Mouse (Mus musculus) thymus, postnatal 10 days (tissue): ENCODE results near the gene Nod1.
A peak's percentile ranks its signal among the peaks of the same experiment; 100 is the strongest.
"Not testable (repeated sequence)": the region's sequence is repeated elsewhere in the genome, so short reads cannot be mapped to it uniquely, and the experiment has no call there.

Source experiments
- DNase-seq, 2 experiments: peaks; one replicate each; pipeline ENCODE4 v3.0.0; 2021; ENCODE audit warnings: low spot score in 2 of 2

Gene Nod1

DNA sequence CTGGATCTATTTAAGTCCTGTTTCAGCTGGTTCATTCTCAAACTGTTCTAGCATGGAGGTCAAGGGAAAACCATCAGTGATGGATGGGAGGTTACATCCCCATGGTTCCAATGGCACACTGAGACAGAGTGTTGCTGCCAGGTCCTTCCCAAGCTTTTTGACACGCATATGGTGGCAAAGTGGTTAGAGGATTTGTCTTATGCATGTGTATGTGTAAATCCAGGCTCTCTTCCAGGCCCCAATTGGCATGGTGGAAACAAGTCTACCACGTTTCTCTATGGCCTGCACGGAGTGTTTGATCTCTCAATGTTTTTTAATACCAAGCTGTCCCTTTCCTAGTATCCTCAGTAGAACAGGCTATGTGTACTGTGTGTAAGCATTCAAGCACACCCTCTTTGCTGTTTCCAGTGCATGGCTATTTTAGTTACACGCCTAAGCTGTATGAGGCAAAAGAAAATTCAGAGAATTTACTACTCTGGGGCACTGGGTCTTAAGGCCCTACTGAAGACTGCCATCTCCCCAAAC, 11.2 kb upstream of the Nod1 start:
- DNase-seq, result no peak

GRCm38 (mm10) chr6:54979426-54979825, 7.0 kb upstream of the Nod1 start:
- no peak for DNase-seq

DNA sequence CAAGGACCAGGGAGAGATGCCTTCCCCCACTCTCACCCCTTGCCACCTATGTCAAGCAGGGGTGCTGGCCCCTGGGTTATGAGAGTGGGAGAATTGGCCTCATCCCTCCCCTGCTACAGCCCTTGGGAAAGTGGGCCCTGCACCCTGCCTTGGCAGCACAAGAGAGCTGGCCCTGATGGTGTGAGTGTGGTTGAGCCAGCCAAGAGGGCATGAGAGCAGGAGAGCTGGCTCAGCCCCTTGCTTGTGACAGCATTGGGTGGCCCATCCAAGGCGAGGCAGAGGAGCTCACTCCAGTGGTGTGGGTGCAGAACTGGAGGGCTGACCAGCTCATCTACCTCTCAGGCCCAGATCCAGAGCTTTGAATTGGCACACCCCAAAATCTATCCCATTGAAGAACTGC, 3.2 kb upstream of the Nod1 start:
- DNase-seq, result no peak

- DNase-seq, result peak; percentile 14 to 53
Measured at GRCm38 (mm10) chr6:54974501-54974900, 2.1 kb upstream of the Nod1 start.

GRCm38 (mm10) chr6:54972929-54973211, 458 bp upstream of the Nod1 start:
- DNase-seq, result peak in 1 of 2 experiments; percentile 27

DNA sequence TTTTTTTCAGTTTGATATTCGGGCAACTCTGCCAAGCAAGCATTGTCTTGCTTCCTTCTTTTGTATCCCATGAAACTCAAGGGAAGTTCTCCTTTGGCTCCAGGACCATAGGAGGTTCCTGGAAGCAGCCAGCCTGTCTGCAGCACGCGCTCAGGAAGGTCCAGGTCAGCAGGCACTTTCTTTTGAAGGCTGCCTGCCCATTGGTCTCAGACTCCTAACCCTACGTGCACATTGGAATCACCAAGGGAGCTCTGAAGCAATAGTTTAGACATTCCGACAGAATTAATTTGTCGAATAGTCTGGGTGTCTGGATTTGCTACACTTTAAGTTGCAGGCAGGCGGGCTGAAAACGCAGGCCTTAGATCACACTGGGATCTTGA, 691 bp downstream of the Nod1 start:
- DNase-seq, result no peak

DNA sequence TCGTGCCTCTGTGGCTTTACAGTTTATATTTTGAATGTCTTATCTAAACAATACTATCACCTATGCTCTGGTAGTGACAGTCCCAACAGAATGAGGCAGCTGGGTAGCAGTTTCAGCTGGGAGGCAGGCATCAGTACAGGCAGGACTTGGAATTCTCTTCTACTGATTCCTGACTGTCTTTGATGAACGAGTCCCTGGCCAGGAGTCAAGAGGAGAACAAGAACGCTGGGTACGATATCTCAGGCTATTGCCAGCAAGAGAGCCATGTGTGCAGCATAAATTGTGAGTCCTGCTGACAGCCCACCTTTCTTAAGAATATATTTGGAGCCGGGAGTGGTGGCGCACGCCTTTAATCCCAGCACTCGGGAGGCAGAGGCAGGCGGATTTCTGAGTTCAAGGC, 1.9 kb downstream of the Nod1 start:
- no peak for DNase-seq

- no peak for DNase-seq
Measured at GRCm38 (mm10) chr6:54969801-54970200, 2.6 kb downstream of the Nod1 start.

DNA sequence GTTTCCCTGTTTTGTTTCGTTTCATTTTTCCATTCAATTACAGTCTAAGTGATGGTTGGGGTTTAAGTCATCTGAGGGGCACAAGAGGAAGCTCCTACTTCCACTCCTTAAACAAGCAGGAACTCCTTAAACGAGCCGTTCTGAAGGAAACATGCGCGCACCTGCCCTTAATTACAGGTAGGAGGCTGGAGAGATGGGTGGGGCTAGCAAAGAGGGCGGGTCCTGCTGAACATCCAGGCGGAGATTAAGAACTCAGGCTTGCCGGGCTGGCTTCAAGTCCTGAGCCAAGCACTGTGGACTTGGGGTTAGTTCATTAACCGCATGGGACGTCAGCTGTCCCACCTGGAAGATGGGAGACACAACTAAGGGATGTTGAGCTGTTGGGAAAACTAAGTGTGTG, 4.8 kb downstream of the Nod1 start:
- no peak for DNase-seq

- no peak for DNase-seq
Measured at GRCm38 (mm10) chr6:54965234-54965633, 7.2 kb downstream of the Nod1 start.

- no peak for DNase-seq
Measured at GRCm38 (mm10) chr6:54964755-54965154, 7.7 kb downstream of the Nod1 start.

- no peak for DNase-seq
Measured at GRCm38 (mm10) chr6:54963599-54963998, 8.8 kb downstream of the Nod1 start.

GRCm38 (mm10) chr6:54957655-54958054, 14.8 kb downstream of the Nod1 start:
- DNase-seq, result no peak

DNA sequence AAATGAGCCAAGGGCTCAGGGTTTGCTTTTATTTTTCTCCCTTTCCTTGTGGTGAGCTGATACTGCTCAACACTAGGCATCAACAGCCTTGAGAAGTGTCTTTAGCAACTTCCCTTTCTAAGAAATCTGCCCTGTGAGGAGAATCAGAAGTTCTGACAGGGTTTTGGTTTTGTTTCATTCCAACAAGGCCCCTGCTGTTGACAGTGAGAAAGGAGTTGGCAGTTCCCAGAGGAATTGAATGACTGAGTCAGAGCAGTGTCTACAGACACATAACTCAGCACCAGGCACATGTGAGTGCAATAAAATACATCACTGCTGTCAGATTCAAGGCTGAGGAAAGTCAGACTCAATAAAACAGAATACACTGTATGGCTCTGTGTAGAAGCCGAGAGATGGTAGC, 16.0 kb downstream of the Nod1 start:
- no peak for DNase-seq

- DNase-seq, result no peak
Measured at GRCm38 (mm10) chr6:54955949-54956348, 16.5 kb downstream of the Nod1 start.

- DNase-seq, result no peak
Measured at GRCm38 (mm10) chr6:54954659-54955414, 17.6 kb downstream of the Nod1 start.

GRCm38 (mm10) chr6:54953399-54953798, 19.0 kb downstream of the Nod1 start:
- DNase-seq, result not testable (repeated sequence)

DNA sequence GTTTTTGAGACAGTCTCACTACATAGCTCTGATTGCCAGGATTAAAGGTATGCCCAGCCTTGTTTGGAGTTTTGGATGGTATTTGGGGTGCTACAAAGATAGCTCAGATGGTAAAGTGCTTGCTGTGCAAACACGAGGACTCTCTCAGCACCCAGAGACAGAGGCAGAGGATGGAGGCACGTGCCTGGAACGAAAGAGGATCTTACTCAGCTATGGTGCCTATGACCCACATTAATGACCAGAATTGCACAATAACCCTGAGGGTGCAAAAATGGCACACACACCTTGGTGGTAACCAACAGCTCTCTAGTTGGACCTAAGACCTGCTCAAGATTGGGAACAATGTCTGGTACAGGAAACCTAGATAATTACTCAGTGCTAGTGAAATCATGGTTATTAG, 19.9 kb downstream of the Nod1 start:
- no peak for DNase-seq

- no peak for DNase-seq
Measured at GRCm38 (mm10) chr6:54948682-54949081, 23.7 kb downstream of the Nod1 start.

GRCm38 (mm10) chr6:54946241-54946953, 26.0 kb downstream of the Nod1 start:
- no peak for DNase-seq

DNA sequence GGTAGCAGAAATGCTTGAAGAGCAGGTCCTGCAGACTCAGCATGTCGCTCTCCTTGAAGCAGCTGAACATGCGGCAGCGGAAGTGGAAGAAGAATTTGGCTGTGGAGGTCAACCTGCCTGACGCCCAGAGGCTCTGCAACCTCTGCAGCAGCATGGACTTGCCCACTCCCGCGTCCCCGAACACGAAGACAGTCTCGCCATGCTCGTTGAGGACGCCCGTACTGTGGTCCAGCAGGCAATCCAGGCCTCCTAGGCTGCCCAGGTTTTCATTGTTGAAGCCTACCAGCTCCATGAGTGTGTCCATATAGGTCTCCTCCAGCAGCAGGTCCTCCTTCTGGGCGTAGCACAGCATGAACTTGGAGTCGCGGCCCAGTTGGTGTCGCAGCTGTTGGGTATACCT, 27.9 kb downstream of the Nod1 start:
- no peak for DNase-seq

GRCm38 (mm10) chr6:54943753-54944152, 28.7 kb downstream of the Nod1 start:
- DNase-seq, result no peak

DNA sequence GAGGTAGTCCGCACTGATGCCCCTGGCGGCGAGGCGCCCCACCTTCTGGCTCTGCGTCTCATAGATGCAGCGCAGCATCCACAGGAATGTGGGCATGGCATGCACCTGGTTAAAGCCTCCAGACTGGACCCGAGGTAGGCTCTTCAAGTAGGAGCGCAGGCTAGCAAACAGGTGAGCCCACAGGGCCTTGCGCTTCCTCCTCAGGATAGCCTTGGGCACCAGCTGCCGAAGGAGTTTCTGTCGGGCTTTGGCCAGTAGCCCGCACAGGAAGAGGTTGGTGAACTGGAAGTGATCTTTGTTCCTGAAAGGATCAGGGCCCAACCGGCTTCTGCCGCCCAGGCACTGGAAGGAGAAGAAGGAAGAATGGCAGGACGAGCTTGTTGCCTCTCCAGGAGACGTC, 29.1 kb downstream of the Nod1 start:
- DNase-seq, result no peak
